Mouse (Mus musculus) testis, adult 2 months (tissue): ENCODE results near the gene Ppat. TPM values are rescaled to one million over a fixed set of nuclear protein-coding genes. Genes with fewer than 3 reads are reported as not detected.

Source experiments
- H3K27ac ChIP-seq: fragments of 200-500 bp; 2 replicates; pipeline ENCODE4 v1.5.1; 2012; ENCODE audit warnings: low read depth, low read length; ENCODE audit not compliant: control insufficient read depth, insufficient read depth
- H3K27me3 ChIP-seq: fragments of 200-500 bp; 2 replicates; pipeline ENCODE4 v1.6.1; 2012; ENCODE audit warnings: mild to moderate bottlenecking, low read length, moderate library complexity; ENCODE audit not compliant: control insufficient read depth, insufficient read depth
- H3K36me3 ChIP-seq: fragments of 200-500 bp; 2 replicates; pipeline ENCODE4 v1.6.1; 2012; ENCODE audit warnings: mild to moderate bottlenecking, low read length; ENCODE audit not compliant: control insufficient read depth, insufficient read depth
- H3K4me1 ChIP-seq: fragments of 200-500 bp; 2 replicates; pipeline ENCODE4 v1.6.1; 2012; ENCODE audit warnings: low read length; ENCODE audit not compliant: control insufficient read depth, insufficient read depth
- H3K4me3 ChIP-seq: fragments of 200-500 bp; 2 replicates; pipeline ENCODE4 v1.5.1; 2012; ENCODE audit warnings: low read depth, mild to moderate bottlenecking, low read length, moderate library complexity, mixed read lengths; ENCODE audit not compliant: control insufficient read depth
- CTCF ChIP-seq: fragments of 200-500 bp; IDR thresholded peaks from 2 replicates; pipeline ENCODE4 v1.5.1; 2012; ENCODE audit warnings: low read depth, mild to moderate bottlenecking, inconsistent platforms, low read length, moderate library complexity; ENCODE audit not compliant: control insufficient read depth, insufficient read depth, insufficient replicate concordance
- POLR2A ChIP-seq: fragments of 200-500 bp; IDR thresholded peaks from 2 replicates; pipeline ENCODE4 v1.6.1; 2012; ENCODE audit warnings: low read depth, mild to moderate bottlenecking, inconsistent platforms, low read length, moderate library complexity; ENCODE audit not compliant: control insufficient read depth
- polyA plus RNA-seq: library from polyadenylated mRNA; depleted of rRNA; stranded (reverse); fragments of >200 nt; gene quantifications from 2 replicates; pipeline ENCODE4 v1.2.3, GENCODE M21; 2012; rRNA removed

Ppat gene
- polyA plus RNA-seq, 1 experiment: 4.0 TPM

GRCm38 (mm10) chr5:76868693-76869286 is 82.6 kb downstream of the Ppat start:
- Histone ChIP-seq H3K36me3 (no peaks in the 10 kb centered on the region; the same call in none of the 2 replicates), H3K4me1 (no peaks in the 10 kb centered on the region; the same call in 1 of the 2 replicates), H3K27me3 (no peaks in the 10 kb centered on the region), H3K27ac (no peak overlapping the region), H3K4me3 (peak overlapping the region; percentile 43; the same call in 1 of the 2 replicates)
- TF ChIP-seq POLR2A: no peak
- TF ChIP-seq CTCF: no peak

DNA sequence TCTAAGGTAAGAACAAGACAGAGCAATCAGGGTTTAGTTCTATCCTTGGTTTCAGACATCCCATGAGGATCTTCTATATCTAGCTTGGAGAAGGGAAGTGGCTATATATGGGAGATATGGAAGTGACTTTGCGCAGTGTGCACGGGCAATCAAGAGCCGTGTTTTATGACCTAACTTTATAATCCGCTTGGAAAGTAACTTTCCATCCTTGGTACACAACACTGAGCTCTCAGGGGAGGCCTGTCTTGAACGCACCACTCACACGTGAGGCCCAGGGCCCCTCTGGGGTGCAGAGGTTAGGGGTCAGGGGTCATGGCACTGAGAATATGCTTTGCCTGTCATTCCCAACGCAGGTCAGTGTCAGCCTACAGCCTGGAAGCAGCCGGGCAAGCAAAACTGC is 84.6 kb downstream of the Ppat start:
- Histone ChIP-seq H3K27me3 (no peaks in the 10 kb centered on the region), H3K4me3 (no peak overlapping the region), H3K36me3 (no peaks in the 10 kb centered on the region; the same call in 1 of the 2 replicates), H3K4me1 (no peaks in the 10 kb centered on the region; the same call in 1 of the 2 replicates), H3K27ac (no peak overlapping the region)
- TF ChIP-seq CTCF: no peak
- no peak for TF ChIP-seq POLR2A

Other genes starting within 250 kb of the Ppat start
- gene Aasdh, start 46.1 kb downstream of the Ppat start, polyA plus RNA-seq: 12.5 and 15.8 TPM in 2 replicates
- gene Paics, start 271 bp downstream of the Ppat start, polyA plus RNA-seq: 23.0 and 25.1 TPM in 2 replicates
- gene Srp72, start 23.1 kb upstream of the Ppat start, polyA plus RNA-seq: 45.3 and 56.2 TPM in 2 replicates
- 84.8 and 131 TPM in 2 replicates for gene Arl9, start 52.5 kb upstream of the Ppat start, polyA plus RNA-seq
- gene Thegl, start 64.4 kb upstream of the Ppat start, polyA plus RNA-seq: 145 and 149 TPM in 2 replicates
- 13.7 and 16.0 TPM in 2 replicates for gene Hopx, start 163.5 kb upstream of the Ppat start, polyA plus RNA-seq